Mouse (Mus musculus) ES-Bruce4 (cell line): ENCODE results near the gene Hist1h4m.
"Not testable (repeated sequence)": the region's sequence is repeated elsewhere in the genome, so short reads cannot be mapped to it uniquely, and the experiment has no call there.

Experiments used
- CTCF ChIP-seq: IDR thresholded peaks from one replicate; pipeline ENCODE4 v1.8.1; 2011; ENCODE audit warnings: low read depth, low read length
- EP300 ChIP-seq: IDR thresholded peaks from 2 replicates; pipeline ENCODE4 v1.6.1; 2011; ENCODE audit warnings: low read depth, low read length; ENCODE audit not compliant: insufficient read depth
- POLR2A ChIP-seq: IDR thresholded peaks from one replicate; pipeline ENCODE4 v1.8.1; 2011; ENCODE audit warnings: low read length; ENCODE audit not compliant: insufficient read depth

DNA sequence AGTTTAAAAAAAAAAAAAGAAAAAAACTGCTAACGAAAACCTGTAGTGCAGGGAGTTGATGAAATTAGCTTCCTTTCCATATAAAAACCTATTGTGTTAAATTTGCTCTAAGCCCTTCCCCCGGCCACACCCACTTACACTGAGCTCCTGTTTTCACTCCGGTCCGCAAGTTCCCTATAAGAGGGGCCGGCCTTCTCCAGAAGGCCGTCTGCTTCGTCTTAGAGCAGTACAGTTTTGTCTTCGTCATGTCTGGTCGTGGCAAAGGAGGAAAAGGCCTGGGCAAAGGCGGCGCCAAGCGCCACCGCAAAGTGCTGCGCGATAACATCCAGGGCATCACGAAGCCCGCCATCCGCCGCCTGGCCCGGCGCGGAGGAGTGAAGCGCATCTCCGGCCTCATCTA lies at the start of gene Hist1h4m:
- TF ChIP-seq POLR2A, CTCF, EP300: not testable (repeated sequence)
